Mouse (Mus musculus) splenic B cell, adult 2 months (primary cell): ENCODE data around the gene Ankrd36.
"Not testable (repeated sequence)": the region's sequence is repeated elsewhere in the genome, so short reads cannot be mapped to it uniquely, and the experiment has no call there.

ENCODE experiments used
- DNase-seq: peaks from one replicate; pipeline ENCODE4 v3.0.0-alpha.2; 2011; ENCODE audit warnings: low read depth, low spot score
- H3K27me3 ChIP-seq: 2 replicates; pipeline ENCODE4 v1.6.1; 2012; ENCODE audit warnings: mild to moderate bottlenecking, low read length, moderate library complexity, mixed read lengths; ENCODE audit not compliant: control insufficient read depth, poor library complexity, insufficient read depth, severe bottlenecking
- H3K36me3 ChIP-seq: 2 replicates; pipeline ENCODE4 v1.6.1; 2012; ENCODE audit warnings: mild to moderate bottlenecking, low read length, moderate library complexity, mixed read lengths; ENCODE audit not compliant: control insufficient read depth, poor library complexity, insufficient read depth, severe bottlenecking

Gene Ankrd36

GRCm38 (mm10) chr11:5541230-5541798, 28.2 kb upstream of the Ankrd36 start:
- Histone ChIP-seq H3K36me3 (no peaks in the 10 kb centered on the region), H3K27me3 (no peaks in the 10 kb centered on the region)
- peak; percentile 54 for DNase-seq

GRCm38 (mm10) chr11:5541799-5542481, 27.5 kb upstream of the Ankrd36 start, which contains the start of gene Ccdc117:
TSS of gene Ccdc117 (minus strand) at chr11:5542187.
- Histone ChIP-seq H3K27me3 (no peaks in the 10 kb centered on the region), H3K36me3 (no peaks in the 10 kb centered on the region)
- peak; percentile 94 for DNase-seq

- DNase-seq = no peak
- Histone ChIP-seq H3K36me3 (no peaks in the 10 kb centered on the region), H3K27me3 (no peaks in the 10 kb centered on the region)
Measured at GRCm38 (mm10) chr11:5542482-5543185, 26.9 kb upstream of the Ankrd36 start.

- DNase-seq = no peak
- H3K27me3 ChIP-seq = no peaks in the 10 kb centered on the region
Measured at GRCm38 (mm10) chr11:5543281-5543680, 26.2 kb upstream of the Ankrd36 start.

GRCm38 (mm10) chr11:5544709-5545108, 24.8 kb upstream of the Ankrd36 start:
- not testable (repeated sequence) for DNase-seq, H3K27me3 ChIP-seq

More at GRCm38 (mm10) chr11:5543281-5543680, 26.2 kb upstream of the Ankrd36 start:
- no peaks in the 10 kb centered on the region for H3K36me3 ChIP-seq

GRCm38 (mm10) chr11:5545457-5545856, 24.0 kb upstream of the Ankrd36 start:
- Histone ChIP-seq H3K27me3 (no peaks in the 10 kb centered on the region), H3K36me3 (no peaks in the 10 kb centered on the region)
- DNase-seq = no peak

More at GRCm38 (mm10) chr11:5544709-5545108, 24.8 kb upstream of the Ankrd36 start:
- not testable (repeated sequence) for H3K36me3 ChIP-seq

GRCm38 (mm10) chr11:5546693-5547092, 22.8 kb upstream of the Ankrd36 start:
- H3K27me3 ChIP-seq = no peaks in the 10 kb centered on the region
- H3K36me3 ChIP-seq = no peaks in the 10 kb centered on the region
- DNase-seq = no peak

GRCm38 (mm10) chr11:5551430-5551829, 18.1 kb upstream of the Ankrd36 start:
- H3K27me3 ChIP-seq = no peaks in the 10 kb centered on the region
- H3K36me3 ChIP-seq = no peaks in the 10 kb centered on the region
- no peak for DNase-seq

- no peaks in the 10 kb centered on the region for H3K27me3 ChIP-seq
- no peak for DNase-seq
- H3K36me3 ChIP-seq = no peaks in the 10 kb centered on the region
Measured at GRCm38 (mm10) chr11:5551931-5552330, 17.6 kb upstream of the Ankrd36 start.

- H3K27me3 ChIP-seq = no peaks in the 10 kb centered on the region; the same call in 1 of the 2 replicates
- DNase-seq = no peak
- H3K36me3 ChIP-seq = no peaks in the 10 kb centered on the region
Measured at GRCm38 (mm10) chr11:5560273-5560672, 9.2 kb upstream of the Ankrd36 start.

GRCm38 (mm10) chr11:5562625-5563268, 6.7 kb upstream of the Ankrd36 start:
- no peak for DNase-seq
- Histone ChIP-seq H3K27me3 (no peaks in the 10 kb centered on the region; the same call in 1 of the 2 replicates), H3K36me3 (no peaks in the 10 kb centered on the region)

- Histone ChIP-seq H3K36me3 (no peaks in the 10 kb centered on the region), H3K27me3 (no peaks in the 10 kb centered on the region; the same call in 1 of the 2 replicates)
- DNase-seq = no peak
Measured at GRCm38 (mm10) chr11:5563898-5564297, 5.6 kb upstream of the Ankrd36 start.

GRCm38 (mm10) chr11:5565596-5565995, 3.9 kb upstream of the Ankrd36 start:
- Histone ChIP-seq H3K36me3 (no peaks in the 10 kb centered on the region), H3K27me3 (no peaks in the 10 kb centered on the region; the same call in 1 of the 2 replicates)
- no peak for DNase-seq

GRCm38 (mm10) chr11:5566506-5566905, 3.0 kb upstream of the Ankrd36 start:
- DNase-seq = peak; percentile 23
- no peaks in the 10 kb centered on the region for H3K36me3 ChIP-seq
- no peaks in the 10 kb centered on the region; the same call in 1 of the 2 replicates for H3K27me3 ChIP-seq
